Mouse (Mus musculus) frontal cortex, postnatal 36 days (tissue): Measurements from ENCODE around the gene Tmx1.

Experiments used
- DNase-seq, 2 experiments: peaks; one replicate each; pipeline ENCODE4 v3.0.0; 2022; ENCODE audit warnings: low spot score in 2 of 2

Tmx1 gene

DNA sequence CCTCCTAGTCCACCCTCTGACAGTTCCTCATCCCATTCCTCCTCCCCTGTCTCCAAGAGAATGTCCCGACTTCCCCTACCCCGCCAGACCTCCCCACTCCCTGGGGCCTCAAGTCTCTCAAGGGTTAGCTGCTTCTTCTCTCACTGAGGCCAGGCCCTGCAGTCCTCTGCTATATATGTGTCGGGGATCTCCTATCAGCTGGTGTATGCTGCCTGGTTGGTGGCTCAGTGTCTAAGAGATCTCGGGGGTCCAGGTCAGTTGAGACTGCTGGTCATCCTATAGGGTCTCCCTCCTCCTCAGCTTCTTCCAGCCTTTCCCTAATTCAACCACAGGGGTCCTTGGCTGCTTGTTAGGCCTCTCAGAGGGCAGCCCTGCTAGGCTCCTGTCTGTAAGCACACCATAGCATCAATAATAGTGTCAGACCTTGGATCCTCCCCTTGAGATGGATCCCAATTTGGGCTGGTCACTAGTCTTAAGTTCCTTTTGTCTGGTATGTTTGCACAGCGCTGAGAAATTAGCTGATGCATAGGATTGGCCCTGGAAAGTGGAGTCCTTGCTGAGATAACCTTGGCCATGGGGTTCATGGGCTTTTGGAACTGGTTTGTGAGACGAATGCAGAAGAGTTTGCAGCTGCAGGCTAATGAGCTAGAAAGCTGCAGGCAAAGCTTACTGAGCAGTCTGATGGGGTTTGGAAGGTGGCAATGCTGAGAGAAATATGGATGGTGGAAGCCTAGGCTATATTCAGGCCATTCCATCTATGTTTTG is 34.0 kb downstream of the Tmx1 start:
- no peak for DNase-seq

GRCm38 (mm10) chr12:70492441-70492840 is 39.5 kb downstream of the Tmx1 start:
- peak in 1 of 2 experiments; percentile 23 for DNase-seq

GRCm38 (mm10) chr12:70494494-70495281 is 41.8 kb downstream of the Tmx1 start:
- DNase-seq, result peak in 1 of 2 experiments; percentile 58

- DNase-seq, result peak in 1 of 2 experiments; percentile 50
Observed at GRCm38 (mm10) chr12:70495282-70495922, 42.5 kb downstream of the Tmx1 start.

DNA sequence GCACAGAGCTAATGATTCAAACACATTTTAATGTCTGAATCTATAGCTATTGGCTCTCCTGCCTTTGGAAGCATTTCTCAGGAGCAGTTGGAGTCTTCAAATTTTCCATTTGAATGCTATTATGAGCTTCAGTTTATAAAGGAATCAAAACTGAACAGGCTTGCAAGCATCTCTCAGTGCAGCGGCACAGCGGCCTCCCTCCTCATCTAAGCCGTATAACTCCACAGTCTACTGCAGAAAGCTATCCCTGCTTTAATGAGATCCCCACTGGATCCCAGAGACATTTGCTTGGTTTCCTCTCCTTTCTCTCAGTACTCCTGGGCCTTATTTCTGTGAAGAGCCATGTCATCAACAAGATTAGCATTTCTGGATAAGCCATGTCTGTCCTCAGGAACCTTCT is 45.2 kb downstream of the Tmx1 start:
- no peak for DNase-seq

DNA sequence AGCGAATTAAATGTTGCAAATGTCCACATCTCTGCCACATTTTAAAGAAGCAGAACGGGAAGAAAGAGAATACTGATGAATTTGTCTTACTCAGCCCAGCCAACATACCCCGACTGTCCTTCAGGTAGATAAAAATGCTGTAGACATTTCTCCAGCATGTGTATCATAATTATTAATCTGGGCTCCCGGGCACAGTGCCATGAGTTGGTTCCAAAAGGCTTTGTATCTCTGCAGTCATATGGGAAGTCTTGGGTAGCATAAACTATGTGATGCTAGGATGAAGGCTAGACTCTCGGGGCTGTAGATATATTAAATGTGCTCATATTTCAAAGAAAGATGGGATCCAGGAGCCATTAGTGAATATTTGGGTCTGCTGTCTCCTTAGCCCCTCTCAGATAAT is 53.1 kb downstream of the Tmx1 start:
- DNase-seq, result no peak

DNA sequence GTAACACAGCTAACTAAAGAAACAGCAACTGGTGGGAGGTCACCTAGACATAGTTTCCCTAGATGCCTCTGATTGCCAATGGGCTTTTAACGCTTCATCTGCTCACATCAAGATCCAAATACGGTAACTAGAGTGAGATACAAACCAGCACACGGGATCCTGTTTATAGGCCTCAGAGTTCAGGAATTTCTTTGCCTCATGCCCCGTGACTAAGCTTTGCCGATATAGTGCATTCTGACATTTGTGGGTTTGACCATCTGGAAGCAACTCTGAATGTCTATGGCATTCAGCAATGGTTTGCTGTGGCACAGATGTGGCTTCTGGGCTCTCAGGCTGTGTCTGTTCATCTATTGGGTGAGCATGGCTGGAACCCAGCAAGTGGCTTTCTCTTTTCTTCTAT is 59.1 kb downstream of the Tmx1 start:
- DNase-seq, result no peak

- DNase-seq, result no peak
Observed at GRCm38 (mm10) chr12:70512431-70512830, 59.5 kb downstream of the Tmx1 start.
